In genomic region chr17:26244101-26244841, GRCm38 (mm10) we compare ENCODE assay signal across 8 mouse cellular contexts. TPM values are rescaled to one million over a fixed set of nuclear protein-coding genes. Genes with fewer than 3 reads are reported as not detected.
DNase-seq lines count a peak whose midpoint lies in the region; ATAC-seq and TF ChIP-seq lines count a peak whose summit lies in the region.

Gene Fam234a, minus strand, starts transcription at chr17:26244242.

- no peaks in the 10 kb centered on the region for H3K9me3 ChIP-seq in forebrain, embryonic 10.5 days
- no peaks in the 10 kb centered on the region for H3K9me3 ChIP-seq in heart, embryonic 14.5 days (ENCODE audit: control insufficient read depth, low read length)
- H3K9me3 ChIP-seq in liver, embryonic 11.5 days (ENCODE audit: control insufficient read depth, low read length) = no peaks in the 10 kb centered on the region

- peak within 1 kb of the TSS; percentile 86 for H3K27ac ChIP-seq in forebrain, embryonic 10.5 days
- peak within 1 kb of the TSS; percentile 81 to 82 for H3K27ac ChIP-seq in heart, embryonic 14.5 days (replicated peaks in 1 of 2; ENCODE audit: control insufficient read depth in 1 of 2, insufficient read depth in 1 of 2, low read depth in 2 of 2, low read length in 2 of 2)
- peak within 1 kb of the TSS; percentile 20 for H3K27ac ChIP-seq in liver, embryonic 11.5 days (ENCODE audit: low read depth, low read length)

- DNase-seq in c-Kit-positive CD71-negative TER-119-negative erythroid progenitor cells, embryonic 14.5 days (ENCODE audit: low read depth) = peak; percentile 91
- peak; percentile 98 for DNase-seq in forebrain, embryonic 10.5 days (ENCODE audit: extremely low spot score, low spot score)
- peak; percentile 98 for DNase-seq in kidney, postnatal 10 days
- DNase-seq in liver, embryonic 11.5 days (ENCODE audit: low spot score) = peak; percentile 95
- peak; percentile 96 for DNase-seq in splenic B cell, adult 2 months (ENCODE audit: low read depth, low spot score)

- 8% methylated on average over 33 of the region's 33 CpGs for WGBS in forebrain, embryonic 10.5 days
- WGBS in heart, embryonic 14.5 days = 6% methylated on average over 33 of the region's 33 CpGs
- WGBS in liver, embryonic 11.5 days = 7% methylated on average over 33 of the region's 33 CpGs

- peak; percentile 93 for ATAC-seq in CD4-positive, CD25-positive, alpha-beta regulatory T cell, adult 4 months
- peak; percentile 96 for ATAC-seq in heart, embryonic 14.5 days (ENCODE audit: insufficient number of reproducible peaks, insufficient read depth, low FRiP score, low read depth)
- peak; percentile 95 for ATAC-seq in liver, embryonic 11.5 days (replicated peaks; ENCODE audit: low FRiP score)

- no peaks in the 10 kb centered on the region for H3K27me3 ChIP-seq in forebrain, embryonic 10.5 days (ENCODE audit: poor library complexity, severe bottlenecking)
- no peaks in the 10 kb centered on the region for H3K27me3 ChIP-seq in heart, embryonic 14.5 days (ENCODE audit: control insufficient read depth, insufficient read depth, low read length)
- no peaks in the 10 kb centered on the region for H3K27me3 ChIP-seq in liver, embryonic 11.5 days (replicated peaks; ENCODE audit: control insufficient read depth, insufficient read depth, low read length)
- no peaks in the 10 kb centered on the region for H3K27me3 ChIP-seq in myocyte (ENCODE audit: control insufficient read depth, insufficient read depth, insufficient read length)
- no peaks in the 10 kb centered on the region for H3K27me3 ChIP-seq in splenic B cell, adult 2 months (ENCODE audit: control insufficient read depth, insufficient read depth, low read length, poor library complexity, severe bottlenecking)

- peaks cover 21% of the 10 kb centered on the region for H3K4me1 ChIP-seq in forebrain, embryonic 10.5 days
- H3K4me1 ChIP-seq in heart, embryonic 14.5 days (ENCODE audit: control insufficient read depth in 2 of 2, insufficient read depth in 2 of 2, low read length in 2 of 2) = peaks cover 0 to 13% of the 10 kb centered on the region in 2 experiments; a peak in 3 of 4 replicates
- peaks cover 29% of the 10 kb centered on the region for H3K4me1 ChIP-seq in liver, embryonic 11.5 days (replicated peaks; ENCODE audit: control insufficient read depth, insufficient read depth, low read length)

- peak within 1 kb of the TSS; percentile 60 for H3ac ChIP-seq in myocyte (ENCODE audit: control insufficient read depth, insufficient read length)

- no peaks in the 10 kb centered on the region for H3K36me3 ChIP-seq in forebrain, embryonic 10.5 days (replicated peaks)
- no peaks in the 10 kb centered on the region for H3K36me3 ChIP-seq in heart, embryonic 14.5 days (ENCODE audit: control insufficient read depth, insufficient read depth, low read length)
- no peaks in the 10 kb centered on the region for H3K36me3 ChIP-seq in liver, embryonic 11.5 days (ENCODE audit: control insufficient read depth, insufficient read depth, low read length)
- no peaks in the 10 kb centered on the region for H3K36me3 ChIP-seq in myocyte (ENCODE audit: control insufficient read depth, insufficient read depth)
- H3K36me3 ChIP-seq in splenic B cell, adult 2 months (ENCODE audit: control insufficient read depth, insufficient read depth, low read length, poor library complexity, severe bottlenecking) = no peaks in the 10 kb centered on the region

- H3K9ac ChIP-seq in heart, embryonic 14.5 days (ENCODE audit: low read length) = peak within 1 kb of the TSS; percentile 83
- peak within 1 kb of the TSS; percentile 61 for H3K9ac ChIP-seq in liver, embryonic 11.5 days (ENCODE audit: low read depth, low read length)

- H3K4me3 ChIP-seq in forebrain, embryonic 10.5 days = peak within 1 kb of the TSS; percentile 74
- peak within 1 kb of the TSS; percentile 71 to 89 for H3K4me3 ChIP-seq in heart, embryonic 14.5 days (ENCODE audit: control insufficient read depth in 1 of 2, insufficient read depth in 1 of 2, low read depth in 1 of 2, low read length in 2 of 2)
- H3K4me3 ChIP-seq in liver, embryonic 11.5 days (ENCODE audit: low read depth, low read length) = peak within 1 kb of the TSS; percentile 67
- peak within 1 kb of the TSS; percentile 77 for H3K4me3 ChIP-seq in myocyte

- TF ChIP-seq POLR2A in myocyte (IDR thresholded peaks at IDR 0.05; ENCODE audit: insufficient read length, low read depth) = peak; percentile 77

- H3K4me2 ChIP-seq in heart, embryonic 14.5 days (ENCODE audit: low read length) = peak within 1 kb of the TSS; percentile 86
- peak within 1 kb of the TSS; percentile 83 for H3K4me2 ChIP-seq in liver, embryonic 11.5 days
- peak within 1 kb of the TSS; percentile 99 for H3K4me2 ChIP-seq in myocyte (ENCODE audit: low read depth)

- peaks cover 3% of the 10 kb centered on the region for H3K79me2 ChIP-seq in myocyte (ENCODE audit: control insufficient read depth, insufficient read depth)

TF ChIP-seq in myocyte, 11 proteins besides CTCF, POLR2A, EP300 and RAD21:
- TF ChIP-seq REST (IDR thresholded peaks at IDR 0.05; ENCODE audit: insufficient read depth, insufficient read length) (no peak), POLR2AphosphoS2 (IDR thresholded peaks at IDR 0.05; ENCODE audit: insufficient read length, low read depth) (peak; percentile 76), SRF (IDR thresholded peaks at IDR 0.05; ENCODE audit: control insufficient read depth, insufficient read length, low read depth) (no peak), E2F4 (IDR thresholded peaks at IDR 0.05; ENCODE audit: insufficient read depth) (no peak), USF1 (IDR thresholded peaks at IDR 0.05; ENCODE audit: low read depth) (no peak), TCF12 (IDR thresholded peaks at IDR 0.05; ENCODE audit: insufficient read depth, poor library complexity, severe bottlenecking) (no peak), CEBPB (IDR thresholded peaks at IDR 0.05; ENCODE audit: insufficient read depth, poor library complexity, severe bottlenecking) (no peak), MYOG (IDR thresholded peaks at IDR 0.05; ENCODE audit: control insufficient read depth in 1 of 3, insufficient read depth in 1 of 3, insufficient read length in 2 of 3, low read depth in 2 of 3) (peak in 1 of 3 experiments; percentile 17), MAX (IDR thresholded peaks at IDR 0.05; ENCODE audit: low read depth) (no peak), TCF3 (IDR thresholded peaks at IDR 0.05; ENCODE audit: insufficient read length, low read depth) (no peak), MYOD1 (IDR thresholded peaks at IDR 0.05; ENCODE audit: control insufficient read depth in 1 of 3, insufficient read length in 2 of 3, low read depth in 2 of 3) (peak in 1 of 3 experiments; percentile 16)
TF ChIP-seq in myocyte: peak in this region for 3.

RNA-seq across cellular contexts. Expression of gene Fam234a, which starts in this region (rescaled TPM):
- 10 to 100 TPM; 12.6 to 23.0 TPM for polyA plus RNA-seq in CD4-positive, CD25-positive, alpha-beta regulatory T cell, adult 4 months (2017; shearing (Covaris generic))
- 24.4 and 25.1 TPM in 2 replicates for polyA plus RNA-seq in forebrain, embryonic 10.5 days (2016; fragmentation: Nextera tagmentation; extraction: Ambion mirVana)
- polyA plus RNA-seq in heart, embryonic 14.5 days (2014; fragmentation: Nextera tagmentation; extraction: Ambion mirVana) = 43.9 and 48.1 TPM in 2 replicates
- polyA plus RNA-seq in liver, embryonic 11.5 days (2014; fragmentation: Nextera tagmentation; extraction: Ambion mirVana) = 19.6 and 20.2 TPM in 2 replicates
- polyA plus RNA-seq in myocyte (2012; fragmentation: generic; extraction: Trizol) = 65.4 TPM

Comparison
In these comparisons a context has a peak if more than half of its experiments do, and no peak if none do; other contexts are left out.
1. Peak in every context shown above with its lines: DNase-seq, ATAC-seq, H3K4me3 ChIP-seq and H3K27ac ChIP-seq.
2. H3K27ac ChIP-seq: peak in every context shown above with its lines; median percentile 86 in forebrain, embryonic 10.5 days; 82 in heart, embryonic 14.5 days; 20 in liver, embryonic 11.5 days.